Mouse (Mus musculus) CH12.LX (cell line): ENCODE results near the gene Pdia6. TPM values are rescaled to one million over a fixed set of nuclear protein-coding genes. Genes with fewer than 3 reads are reported as not detected.

Experiments
- DNase-seq: peaks from one replicate; pipeline ENCODE4 v3.0.0-alpha.2; 2013; ENCODE audit errors: extremely low read depth
- H3K27ac ChIP-seq: 2 replicates; pipeline ENCODE4 v1.5.1; 2012; ENCODE audit warnings: low read depth, mild to moderate bottlenecking, control low read depth, moderate library complexity; ENCODE audit not compliant: insufficient read depth
- H3K27me3 ChIP-seq: replicated peaks from 2 replicates; pipeline ENCODE3; 2012; ENCODE audit warnings: inconsistent platforms
- H3K36me3 ChIP-seq, 2 experiments: replicated peaks in 1 of 2; 2 replicates each; pipeline versions ENCODE3 to v1.6.1; 2012; ENCODE audit warnings: inconsistent platforms in 1 of 2, low read length in 1 of 2, mild to moderate bottlenecking in 1 of 2, mixed read lengths in 1 of 2, moderate library complexity in 1 of 2; ENCODE audit not compliant: control insufficient read depth in 1 of 2, insufficient read depth in 1 of 2
- H3K4me1 ChIP-seq, 2 experiments: 2 replicates each; pipeline ENCODE4 v1.6.1; 2012; ENCODE audit warnings: inconsistent platforms in 1 of 2, moderate library complexity in 1 of 2; ENCODE audit not compliant: insufficient read depth in 2 of 2, control insufficient read depth in 1 of 2
- H3K4me2 ChIP-seq: 2 replicates; pipeline ENCODE4 v1.6.1; 2012; ENCODE audit warnings: low read depth, mild to moderate bottlenecking, control low read depth; ENCODE audit not compliant: poor library complexity, insufficient read depth, severe bottlenecking
- H3K4me3 ChIP-seq, 3 experiments: fragments of 150-350 bp in 1 of 3; sonication (generic) in 1 of 3; replicated peaks in 1 of 3; 2 replicates each; pipeline versions ENCODE3 to v1.5.1; 2011 to 2012; ENCODE audit warnings: low read depth in 2 of 3, low read length in 2 of 3, mild to moderate bottlenecking in 2 of 3, moderate library complexity in 2 of 3, control low read depth in 1 of 3, improper control_type of control experiment in 1 of 3, inconsistent platforms in 1 of 3, mixed read lengths in 1 of 3; ENCODE audit not compliant: poor library complexity in 1 of 3
- H3K79me2 ChIP-seq: replicated peaks from 2 replicates; pipeline ENCODE4 v1.6.1; 2012; ENCODE audit warnings: mild to moderate bottlenecking, moderate library complexity; ENCODE audit not compliant: control insufficient read depth, poor library complexity, insufficient read depth, severe bottlenecking; ENCODE audit errors: extremely low read depth
- H3K9ac ChIP-seq: 2 replicates; pipeline ENCODE4 v1.6.1; 2012; ENCODE audit warnings: low read depth, mild to moderate bottlenecking, control low read depth, moderate library complexity; ENCODE audit not compliant: insufficient read depth
- H3K9me3 ChIP-seq: replicated peaks from 2 replicates; pipeline ENCODE3; 2012; ENCODE audit warnings: low read length, inconsistent platforms, mixed read lengths
- CHD2 ChIP-seq: IDR thresholded peaks from 2 replicates; pipeline ENCODE4 v1.6.1; 2011; ENCODE audit warnings: low read length, improper control_type of control experiment
- CTCF ChIP-seq, 2 experiments: IDR thresholded peaks in 1 of 2; conservative IDR thresholded peaks in 1 of 2; 2 replicates each; pipeline ENCODE4 v1.5.1; 2011 to 2012; ENCODE audit warnings: low read depth in 2 of 2, low read length in 2 of 2, improper control_type of control experiment in 1 of 2, inconsistent platforms in 1 of 2, mild to moderate bottlenecking in 1 of 2, moderate library complexity in 1 of 2
- E2F4 ChIP-seq: IDR thresholded peaks from 2 replicates; pipeline ENCODE4 v1.6.1; 2011; ENCODE audit warnings: low read depth, low read length, improper control_type of control experiment; ENCODE audit not compliant: insufficient replicate concordance
- ELF1 ChIP-seq: IDR thresholded peaks from 2 replicates; pipeline ENCODE4 v1.6.1; 2014; ENCODE audit warnings: low read depth, mild to moderate bottlenecking, inconsistent platforms, low read length, improper control_type of control experiment
- ETS1 ChIP-seq: conservative IDR thresholded peaks from 2 replicates; pipeline ENCODE4 v1.6.1; 2012; ENCODE audit warnings: low read depth, mild to moderate bottlenecking, inconsistent platforms, low read length, improper control_type of control experiment, moderate library complexity
- GABPA ChIP-seq: IDR thresholded peaks from 2 replicates; pipeline ENCODE4 v1.6.1; 2012; ENCODE audit warnings: low read depth, low read length, improper control_type of control experiment, inconsistent platforms; ENCODE audit not compliant: insufficient replicate concordance
- HCFC1 ChIP-seq: IDR thresholded peaks from 2 replicates; pipeline ENCODE4 v1.6.1; 2012; ENCODE audit warnings: low read depth, mild to moderate bottlenecking, inconsistent platforms, low read length, improper control_type of control experiment
- IRF4 ChIP-seq: IDR thresholded peaks from 2 replicates; pipeline ENCODE4 v1.6.1; 2014; ENCODE audit warnings: low read depth, mild to moderate bottlenecking, inconsistent platforms, low read length, improper control_type of control experiment
- JUND ChIP-seq: conservative IDR thresholded peaks from 2 replicates; pipeline ENCODE4 v1.6.1; 2011; ENCODE audit warnings: low read depth, low read length, improper control_type of control experiment
- MAFK ChIP-seq: IDR thresholded peaks from 2 replicates; pipeline ENCODE4 v1.6.1; 2011; ENCODE audit warnings: low read length, improper control_type of control experiment; ENCODE audit not compliant: insufficient replicate concordance
- MAX ChIP-seq: IDR thresholded peaks from 2 replicates; pipeline ENCODE4 v1.6.1; 2011; ENCODE audit warnings: low read length, improper control_type of control experiment
- MAZ ChIP-seq: IDR thresholded peaks from 2 replicates; pipeline ENCODE4 v1.6.1; 2012; ENCODE audit warnings: low read depth, mild to moderate bottlenecking, inconsistent platforms, low read length, improper control_type of control experiment, moderate library complexity
- MEF2A ChIP-seq: IDR thresholded peaks from 2 replicates; pipeline ENCODE4 v1.6.1; 2014; ENCODE audit warnings: low read depth, mild to moderate bottlenecking, inconsistent platforms, low read length, improper control_type of control experiment, borderline replicate concordance
- MXI1 ChIP-seq: IDR thresholded peaks from 2 replicates; pipeline ENCODE4 v1.6.1; 2011; ENCODE audit warnings: mild to moderate bottlenecking, low read depth, low read length, improper control_type of control experiment
- MYC ChIP-seq: IDR thresholded peaks from 2 replicates; pipeline ENCODE4 v1.6.1; 2011; ENCODE audit warnings: low read depth, mild to moderate bottlenecking, improper control_type of control experiment, low read length
- NELFE ChIP-seq: IDR thresholded peaks from 2 replicates; pipeline ENCODE4 v1.6.1; 2011; ENCODE audit warnings: low read depth, low read length, improper control_type of control experiment
- NRF1 ChIP-seq: IDR thresholded peaks from 2 replicates; pipeline ENCODE4 v1.6.1; 2014; ENCODE audit warnings: low read depth, mild to moderate bottlenecking, inconsistent platforms, low read length, improper control_type of control experiment, moderate library complexity
- POLR2A ChIP-seq: IDR thresholded peaks from 2 replicates; pipeline ENCODE4 v1.6.1; 2011; ENCODE audit warnings: low read depth, mild to moderate bottlenecking, improper control_type of control experiment, low read length
- RAD21 ChIP-seq: IDR thresholded peaks from 2 replicates; pipeline ENCODE4 v1.6.1; 2011; ENCODE audit warnings: low read depth, mild to moderate bottlenecking, low read length, improper control_type of control experiment, moderate library complexity
- RCOR1 ChIP-seq: conservative IDR thresholded peaks from 2 replicates; pipeline ENCODE4 v1.6.1; 2012; ENCODE audit warnings: low read depth, mild to moderate bottlenecking, inconsistent platforms, low read length, improper control_type of control experiment
- SIN3A ChIP-seq: IDR thresholded peaks from 2 replicates; pipeline ENCODE4 v1.6.1; 2012; ENCODE audit warnings: low read length, improper control_type of control experiment, inconsistent platforms
- SMC3 ChIP-seq: IDR thresholded peaks from 2 replicates; pipeline ENCODE4 v1.6.1; 2011; ENCODE audit warnings: low read depth, low read length, improper control_type of control experiment
- TBP ChIP-seq: conservative IDR thresholded peaks from 2 replicates; pipeline ENCODE4 v1.6.1; 2011; ENCODE audit warnings: low read depth, low read length, improper control_type of control experiment
- TCF12 ChIP-seq: IDR thresholded peaks from 2 replicates; pipeline ENCODE4 v1.6.1; 2014; ENCODE audit warnings: low read depth, mild to moderate bottlenecking, inconsistent platforms, low read length, improper control_type of control experiment
- USF1 ChIP-seq: IDR thresholded peaks from 2 replicates; pipeline ENCODE4 v1.6.1; 2014; ENCODE audit warnings: low read depth, mild to moderate bottlenecking, inconsistent platforms, low read length, improper control_type of control experiment
- USF2 ChIP-seq: conservative IDR thresholded peaks from 2 replicates; pipeline ENCODE4 v1.6.1; 2011; ENCODE audit warnings: low read depth, low read length, improper control_type of control experiment
- ZC3H11A ChIP-seq: IDR thresholded peaks from 2 replicates; pipeline ENCODE4 v1.6.1; 2012; ENCODE audit warnings: low read depth, mild to moderate bottlenecking, inconsistent platforms, low read length, improper control_type of control experiment
- ZKSCAN1 ChIP-seq: IDR thresholded peaks from 2 replicates; pipeline ENCODE4 v1.6.1; 2012; ENCODE audit warnings: low read depth, inconsistent platforms, low read length, improper control_type of control experiment, borderline replicate concordance
- ZMIZ1 ChIP-seq: IDR thresholded peaks from 2 replicates; pipeline ENCODE4 v1.6.1; 2012; ENCODE audit warnings: low read depth, mild to moderate bottlenecking, inconsistent platforms, low read length, improper control_type of control experiment
- ZNF384 ChIP-seq: IDR thresholded peaks from 2 replicates; pipeline ENCODE4 v1.6.1; 2012; ENCODE audit warnings: low read depth, low read length, improper control_type of control experiment, inconsistent platforms
- dilution Hi-C: fragments of 300-500 bp; cut with MboI; formaldehyde crosslinking; loops from 2 replicates; pipeline ENCODE4 v1.14.3; 2020; ENCODE audit warnings: low sequenced_read_pairs; ENCODE audit not compliant: extremely low pct_unique_long_range_greater_than_20kb, extremely low pct_ligation_motif_present
- in situ Hi-C: fragments of 300-500 bp; cut with MboI; formaldehyde crosslinking; loops from 3 replicates; pipeline ENCODE4 v1.14.3; 2019; ENCODE audit warnings: low sequenced_read_pairs, low pct_ligation_motif_present, low pct_unique_long_range_greater_than_20kb, mixed read lengths
- polyA plus RNA-seq: library from polyadenylated mRNA; unstranded; fragments of >175 nt; gene quantifications from 2 replicates; pipeline ENCODE4 v1.2.1, GENCODE M21; 2012; ENCODE audit warnings: low read depth; ENCODE audit not compliant: insufficient read length
- total RNA-seq, 2 experiments: library from RNA; depleted of rRNA; stranded (reverse); fragments of 300-350 nt in 1 of 2; fragments of >200 nt in 1 of 2; gene quantifications; 2 replicates each; pipeline ENCODE4 v1.2.3; 2012 to 2014

Pdia6 gene
- total and polyA plus RNA-seq, 3 experiments, result 359 to 408 (median 382) TPM

DNA sequence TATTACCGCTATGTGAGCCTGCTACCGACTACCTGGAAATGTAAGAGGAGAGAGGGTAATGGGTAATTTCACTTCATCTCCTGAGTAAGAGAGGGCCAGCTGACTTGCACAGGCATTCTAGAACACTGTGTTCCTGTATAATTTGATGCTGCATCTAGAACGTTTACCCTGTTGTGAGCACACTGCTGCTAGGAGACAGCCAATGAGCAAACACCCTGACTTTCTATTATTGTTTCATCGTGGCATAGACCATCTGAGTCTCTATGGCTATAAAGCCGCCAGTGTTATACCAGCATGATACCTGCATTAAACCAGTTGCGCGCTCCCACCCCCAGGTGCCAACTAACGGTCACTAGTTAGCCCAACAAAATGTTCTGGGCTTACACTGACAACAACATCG lies 24.7 kb upstream of the Pdia6 start:
- in situ Hi-C loops (loop anchor here (25.0 kb wide), 1 partner anchor 529 kb away; no protein-coding TSS in a partner anchor), dilution Hi-C loops (no loop called here)
- no peak overlapping the region for H3K4me2 ChIP-seq

GRCm38 (mm10) chr12:17242041-17242440 lies 24.3 kb upstream of the Pdia6 start:
- TF ChIP-seq ZKSCAN1 (no peak), POLR2A (no peak), MXI1 (no peak), GABPA (no peak), E2F4 (no peak), USF1 (no peak), SIN3A (no peak), JUND (no peak), ELF1 (no peak), HCFC1 (no peak), MYC (no peak), CHD2 (no peak), ZC3H11A (no peak), MEF2A (no peak), RAD21 (peak; percentile 26), NRF1 (no peak), TCF12 (no peak), SMC3 (peak; percentile 32), MAX (no peak), CTCF (conservative IDR thresholded peaks at IDR 0.05 in 1 of 2, IDR thresholded peaks at IDR 0.05 in 1 of 2; ENCODE audit: low read depth in 2 of 2, low read length in 2 of 2) (peak in 1 of 2 experiments; percentile 52; a peak in 2 of 4 replicates), NELFE (no peak), ZNF384 (no peak), ETS1 (no peak), USF2 (no peak), MAFK (no peak)
- TF ChIP-seq, all 38 proteins: peak for 3
- dilution Hi-C loops (no loop called here), in situ Hi-C loops (loop anchor here (25.0 kb wide), 1 partner anchor 530 kb away; no protein-coding TSS in a partner anchor)
- H3K4me2 ChIP-seq, result no peak overlapping the region
- H3K4me1 ChIP-seq, result peaks cover 0 to 12% of the 10 kb centered on the region in 2 experiments; a peak in 2 of 4 replicates
- H3K79me2 ChIP-seq, result no peaks in the 10 kb centered on the region
- no peak overlapping the region for H3K9ac ChIP-seq
- no peak for DNase-seq
- no peaks in the 10 kb centered on the region for H3K27me3 ChIP-seq
- H3K9me3 ChIP-seq, result no peaks in the 10 kb centered on the region
- no peak overlapping the region for H3K4me3 ChIP-seq
- H3K36me3 ChIP-seq, result no peaks in the 10 kb centered on the region
- no peak overlapping the region for H3K27ac ChIP-seq

More for the DNA sequence above, 24.7 kb upstream of the Pdia6 start:
- peaks cover 0 to 12% of the 10 kb centered on the region in 2 experiments; a peak in 2 of 4 replicates for H3K4me1 ChIP-seq
- no peak overlapping the region for H3K4me3 ChIP-seq
- H3K27ac ChIP-seq, result no peak overlapping the region
- DNase-seq, result no peak
- no peaks in the 10 kb centered on the region for H3K36me3 ChIP-seq
- H3K9ac ChIP-seq, result no peak overlapping the region
- H3K79me2 ChIP-seq, result no peaks in the 10 kb centered on the region
- H3K9me3 ChIP-seq, result no peaks in the 10 kb centered on the region
- no peaks in the 10 kb centered on the region for H3K27me3 ChIP-seq
- TF ChIP-seq ZMIZ1, result no peak
- no peak for TF ChIP-seq MXI1
- no peak for TF ChIP-seq MAFK
- TF ChIP-seq IRF4, result no peak
- no peak for TF ChIP-seq ETS1
- no peak for TF ChIP-seq MAZ
- TF ChIP-seq USF1, result no peak
- TF ChIP-seq NELFE, result no peak
- TF ChIP-seq RCOR1, result no peak
- no peak for TF ChIP-seq TBP
- no peak for TF ChIP-seq ZNF384
- no peak for TF ChIP-seq TCF12
- TF ChIP-seq, all 38 proteins: peak for 0
